Mouse (Mus musculus) kidney, adult 2 months (tissue): ENCODE data around the gene Hfm1. TPM values are rescaled to one million over a fixed set of nuclear protein-coding genes. Genes with fewer than 3 reads are reported as not detected.

Experiments used
- DNase-seq: peaks from one replicate; pipeline ENCODE4 v3.0.0; 2021
- H3K27ac ChIP-seq: fragments of 200-500 bp; 2 replicates; pipeline ENCODE4 v1.5.1; 2012; ENCODE audit warnings: low read depth, low read length, control low read depth, inconsistent platforms; ENCODE audit not compliant: insufficient read depth
- H3K27me3 ChIP-seq: fragments of 200-500 bp; replicated peaks from 2 replicates; pipeline ENCODE4 v1.6.1; 2012; ENCODE audit warnings: mild to moderate bottlenecking, moderate library complexity, low read length, inconsistent platforms; ENCODE audit not compliant: control insufficient read depth, insufficient read depth
- H3K36me3 ChIP-seq: fragments of 200-500 bp; 2 replicates; pipeline ENCODE4 v1.6.1; 2012; ENCODE audit warnings: mild to moderate bottlenecking, moderate library complexity, low read length, inconsistent platforms; ENCODE audit not compliant: control insufficient read depth, insufficient read depth
- H3K4me1 ChIP-seq: fragments of 200-500 bp; 2 replicates; pipeline ENCODE4 v1.6.1; 2011; ENCODE audit warnings: low read length; ENCODE audit not compliant: control insufficient read depth, insufficient read depth
- H3K4me3 ChIP-seq: fragments of 200-500 bp; 2 replicates; pipeline ENCODE4 v1.5.1; 2011; ENCODE audit warnings: mild to moderate bottlenecking, low read depth, low read length, control low read depth; ENCODE audit not compliant: insufficient read depth
- CTCF ChIP-seq: fragments of 200-500 bp; conservative IDR thresholded peaks from 2 replicates; pipeline ENCODE4 v1.5.1; 2011; ENCODE audit warnings: low read depth, mild to moderate bottlenecking, control low read depth, low read length, moderate library complexity, mixed read lengths; ENCODE audit not compliant: insufficient read depth, insufficient read length
- POLR2A ChIP-seq: fragments of 200-500 bp; IDR thresholded peaks from one replicate; pipeline ENCODE4 v1.6.1; 2011; ENCODE audit warnings: low read depth, low read length, control low read depth
- WGBS: fragments of 180-500 bp; shearing (Covaris S2); methylation state at CpG from one replicate; pipeline ENCODE4 v1.1.7; 2018; 5-methylcytosine and 5-hydroxymethylcytosine counted together
- polyA plus RNA-seq: library from polyadenylated mRNA; depleted of rRNA; stranded (reverse); fragments of >200 nt; gene quantifications from 2 replicates; pipeline ENCODE4 v1.2.3, GENCODE M21; 2012

Gene Hfm1
- polyA plus RNA-seq, 1 experiment = not detected

- no peak for TF ChIP-seq POLR2A
Observed at GRCm38 (mm10) chr5:106960451-106960850, 34.3 kb upstream of the Hfm1 start.

GRCm38 (mm10) chr5:106959031-106959430 lies 32.9 kb upstream of the Hfm1 start:
- Histone ChIP-seq H3K4me1 (0 out of 2 replicates have a peak, but pooled peaks cover 2% of the 10 kb centered on the region), H3K4me3 (no peak overlapping the region), H3K36me3 (no peaks in the 10 kb centered on the region), H3K27me3 (no peaks in the 10 kb centered on the region), H3K27ac (no peak overlapping the region)
- WGBS = 64% methylated on average over 3 of the region's 3 CpGs
- DNase-seq = peak; percentile 77
- TF ChIP-seq CTCF (no peak), POLR2A (no peak)

More at GRCm38 (mm10) chr5:106960451-106960850, 34.3 kb upstream of the Hfm1 start:
- Histone ChIP-seq H3K27me3 (no peaks in the 10 kb centered on the region), H3K27ac (no peak overlapping the region), H3K36me3 (no peaks in the 10 kb centered on the region), H3K4me3 (no peak overlapping the region), H3K4me1 (0 out of 2 replicates have a peak, but pooled peaks cover 2% of the 10 kb centered on the region)
- 97% methylated on average over 2 of the region's 2 CpGs for WGBS
- no peak for DNase-seq

DNA sequence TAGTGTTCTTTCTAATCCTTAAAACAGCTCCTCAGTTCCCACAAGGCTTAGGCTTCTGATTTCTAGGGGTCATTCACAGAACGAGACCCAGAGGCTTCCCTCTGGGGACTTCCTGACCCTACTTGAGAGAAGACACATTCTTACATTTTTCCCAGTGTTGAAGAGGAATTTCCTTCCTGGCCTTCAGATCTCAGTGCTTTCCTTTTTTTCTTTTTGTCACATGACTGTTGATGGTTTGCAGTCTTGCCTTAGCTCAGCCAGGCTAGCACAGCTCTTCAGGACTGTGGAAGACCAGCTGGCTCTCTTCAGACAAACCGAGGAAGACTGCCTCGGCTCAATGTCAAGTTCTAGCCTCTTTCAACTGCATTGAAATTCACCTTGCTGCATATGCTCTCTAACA lies 30.3 kb upstream of the Hfm1 start:
- DNase-seq = peak; percentile 54
- no peak overlapping the region for H3K27ac ChIP-seq

DNA sequence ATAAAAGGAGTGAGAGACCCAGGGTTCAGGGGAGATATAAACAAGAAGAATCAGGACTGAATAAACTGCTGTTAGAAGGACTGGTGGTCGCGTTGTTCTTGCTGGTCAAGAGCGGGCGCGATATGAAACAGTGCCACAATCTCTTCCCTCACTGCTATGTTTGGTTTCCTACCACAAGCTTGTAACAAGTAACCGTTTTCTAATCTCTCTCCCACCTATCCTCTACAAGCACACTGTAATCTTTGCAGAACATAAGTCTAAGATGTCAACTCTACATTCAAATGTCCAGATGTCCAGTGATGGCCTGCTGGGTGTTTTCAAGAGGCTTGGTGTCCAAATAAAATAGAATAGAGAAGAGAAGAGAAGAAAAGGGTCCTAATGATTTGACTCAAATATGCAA lies 22.6 kb upstream of the Hfm1 start:
- 90% methylated on average over 6 of the region's 6 CpGs for WGBS
- Histone ChIP-seq H3K4me1 (no peaks in the 10 kb centered on the region), H3K4me3 (no peak overlapping the region), H3K36me3 (no peaks in the 10 kb centered on the region), H3K27ac (no peak overlapping the region), H3K27me3 (no peaks in the 10 kb centered on the region)
- DNase-seq = no peak
- no peak for TF ChIP-seq POLR2A
- TF ChIP-seq CTCF = no peak

More for the DNA sequence above, 30.3 kb upstream of the Hfm1 start:
- WGBS = 56% methylated on average over 3 of the region's 3 CpGs
- H3K4me3 ChIP-seq = no peak overlapping the region
- H3K4me1 ChIP-seq = no peaks in the 10 kb centered on the region
- H3K27me3 ChIP-seq = no peaks in the 10 kb centered on the region
- no peaks in the 10 kb centered on the region for H3K36me3 ChIP-seq
- TF ChIP-seq CTCF (no peak), POLR2A (no peak)

- Histone ChIP-seq H3K27me3 (no peaks in the 10 kb centered on the region), H3K36me3 (no peaks in the 10 kb centered on the region), H3K27ac (no peak overlapping the region), H3K4me1 (no peaks in the 10 kb centered on the region), H3K4me3 (no peak overlapping the region)
- DNase-seq = no peak
- 81% methylated on average over 4 of the region's 4 CpGs for WGBS
- no peak for TF ChIP-seq CTCF
- no peak for TF ChIP-seq POLR2A
Observed at GRCm38 (mm10) chr5:106946342-106946741, 20.2 kb upstream of the Hfm1 start.

DNA sequence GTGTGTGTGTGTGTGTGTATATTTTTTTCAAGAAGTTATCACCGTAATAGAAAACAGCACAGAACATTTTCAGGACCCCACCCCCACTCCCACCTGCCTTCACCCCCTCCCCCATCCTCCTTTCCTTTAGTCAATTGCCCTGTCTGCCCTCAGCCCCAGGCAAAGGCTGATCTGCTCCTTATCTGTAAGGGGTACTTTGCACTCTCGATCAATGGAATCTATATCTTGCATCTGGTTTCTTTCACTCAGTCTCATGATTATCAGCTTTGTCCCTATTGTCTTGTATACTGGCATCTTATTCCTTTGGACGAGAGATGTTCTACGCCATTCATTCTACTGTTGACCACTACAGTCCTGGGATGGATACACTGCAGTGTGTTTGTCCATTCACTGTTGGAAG lies 1.9 kb upstream of the Hfm1 start:
- Histone ChIP-seq H3K27ac (no peak overlapping the region), H3K36me3 (no peaks in the 10 kb centered on the region), H3K27me3 (no peaks in the 10 kb centered on the region), H3K4me1 (no peaks in the 10 kb centered on the region), H3K4me3 (no peak overlapping the region)
- 86% methylated on average over 4 of the region's 4 CpGs for WGBS
- no peak for DNase-seq
- TF ChIP-seq CTCF (no peak), POLR2A (no peak)

- no peak overlapping the region for H3K27ac ChIP-seq
- 59% methylated on average over 4 of the region's 4 CpGs for WGBS
- H3K4me3 ChIP-seq = no peak overlapping the region
- H3K36me3 ChIP-seq = no peaks in the 10 kb centered on the region
- no peak for DNase-seq
- TF ChIP-seq CTCF = no peak
- TF ChIP-seq POLR2A = no peak
- H3K4me1 ChIP-seq = no peaks in the 10 kb centered on the region
- no peaks in the 10 kb centered on the region for H3K27me3 ChIP-seq
Observed at GRCm38 (mm10) chr5:106926369-106926686, 207 bp upstream of the Hfm1 start.

- TF ChIP-seq POLR2A (no peak), CTCF (no peak)
- no peak overlapping the region for H3K27ac ChIP-seq
Observed at GRCm38 (mm10) chr5:106919315-106919714, 6.8 kb downstream of the Hfm1 start.

More at GRCm38 (mm10) chr5:106919315-106919714, 6.8 kb downstream of the Hfm1 start:
- no peak for DNase-seq
- Histone ChIP-seq H3K4me1 (no peaks in the 10 kb centered on the region), H3K36me3 (no peaks in the 10 kb centered on the region), H3K4me3 (no peak overlapping the region), H3K27me3 (no peaks in the 10 kb centered on the region)
